Mouse (Mus musculus) layer of hippocampus, adult 9-10 months (tissue): ENCODE data around the gene Gm8871.
"Not testable (repeated sequence)": the region's sequence is repeated elsewhere in the genome, so short reads cannot be mapped to it uniquely, and the experiment has no call there.

ENCODE experiments used
- DNase-seq: peaks from one replicate; pipeline ENCODE4 v3.0.0; 2022; ENCODE audit warnings: low spot score

The Gm8871 gene

DNA sequence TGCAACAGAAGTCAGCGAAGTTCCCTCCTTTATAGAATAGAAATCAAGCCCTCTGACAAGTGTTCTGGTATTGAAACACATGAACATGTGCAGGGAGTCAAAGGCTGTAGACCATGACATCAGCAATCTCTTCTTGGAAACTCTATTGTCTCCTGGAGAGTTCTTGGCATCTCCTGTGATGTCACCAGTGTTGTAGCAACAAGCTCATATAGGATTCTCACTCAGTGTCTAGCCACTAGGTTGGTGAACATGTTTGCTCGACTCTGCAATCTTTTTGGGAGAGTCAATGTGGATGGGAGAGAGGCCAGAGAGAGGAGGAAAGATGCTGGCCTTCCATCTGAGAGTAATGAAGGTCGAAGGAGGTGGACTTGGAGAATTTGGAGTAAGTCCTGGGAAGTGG lies at the start of gene Gm8871, which contains the start of gene Gm8857:
Gene Gm8871 (plus strand): TSS at position 301 of the 400 bp plus-strand sequence.
Gene Gm8857 (plus strand): TSS at position 303 of the 400 bp plus-strand sequence.
- not testable (repeated sequence) for DNase-seq

- DNase-seq, result not testable (repeated sequence)
Measured at GRCm38 (mm10) chr5:10953512-10953911, 5.9 kb downstream of the Gm8871 start.

- not testable (repeated sequence) for DNase-seq
Measured at GRCm38 (mm10) chr5:10958057-10958456, 10.5 kb downstream of the Gm8871 start.
